Mouse (Mus musculus): ENCODE data around the gene Gkn3.

- TF ChIP-seq TAL1 (IDR thresholded peaks at IDR 0.05; ENCODE audit: low read length) (no peak), GATA1 (IDR thresholded peaks at IDR 0.05; ENCODE audit: low read length) (no peak)
These were observed 48.0 kb upstream of the Gkn3 start for GRCm38 (mm10) chr6:87436745-87437144.

All from erythroblast, embryonic 14.5 days (primary cell).